Mouse (Mus musculus): ENCODE measurements around the gene Cgas. TPM values are rescaled to one million over a fixed set of nuclear protein-coding genes. Genes with fewer than 3 reads are reported as not detected.
A peak's percentile ranks its signal among the peaks of the same experiment; 100 is the strongest.

The Cgas gene
- total RNA-seq, 4 experiments from 2014 or later, result 0.52 to 1.1 (median 0.65) TPM

DNA sequence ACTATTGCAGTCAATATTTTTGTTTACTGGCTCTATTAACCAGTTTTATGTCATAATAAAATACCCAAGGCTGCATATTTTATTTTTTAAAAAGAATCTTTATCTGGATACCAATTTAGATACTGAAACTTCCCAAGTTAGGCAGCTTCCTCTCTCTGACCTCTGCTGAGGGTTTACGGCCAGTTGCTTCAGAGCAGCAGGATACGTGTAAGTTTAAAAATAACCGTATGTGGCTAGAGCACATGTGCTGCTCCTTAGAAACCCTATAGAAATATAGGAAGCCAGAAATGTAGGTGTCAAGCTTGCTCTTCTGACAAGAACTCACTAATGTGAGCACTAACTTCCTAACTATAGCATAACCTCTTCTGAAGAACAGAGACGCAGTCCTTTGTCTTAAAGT lies 20.3 kb upstream of the Cgas start:
- DNase-seq (ENCODE audit: low spot score in 2 of 2), result no peak

DNA sequence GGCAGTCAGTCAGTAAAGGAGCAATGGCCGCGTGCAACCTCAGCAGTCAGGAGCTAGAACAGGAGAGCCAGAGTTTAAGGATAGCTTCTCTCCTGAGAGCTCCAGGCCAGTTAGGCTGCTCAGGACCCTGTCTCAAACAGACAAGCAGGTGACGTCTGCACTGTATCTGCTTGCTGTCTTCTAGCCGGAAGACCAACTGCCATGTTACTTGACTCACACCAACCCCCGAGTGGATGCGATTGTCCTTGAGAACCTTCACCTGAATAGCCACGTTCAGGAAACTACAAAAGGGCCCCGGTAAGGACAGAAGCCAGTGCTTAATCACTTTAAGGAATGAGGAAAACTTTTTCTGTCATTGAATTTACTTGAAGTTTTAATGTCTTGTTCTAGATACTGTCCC lies 14.0 kb upstream of the Cgas start:
- no peak for DNase-seq (ENCODE audit: low spot score in 2 of 2)

GRCm38 (mm10) chr9:78451382-78451781 lies 8.3 kb upstream of the Cgas start:
- no peak for DNase-seq (ENCODE audit: low spot score in 2 of 2)

DNA sequence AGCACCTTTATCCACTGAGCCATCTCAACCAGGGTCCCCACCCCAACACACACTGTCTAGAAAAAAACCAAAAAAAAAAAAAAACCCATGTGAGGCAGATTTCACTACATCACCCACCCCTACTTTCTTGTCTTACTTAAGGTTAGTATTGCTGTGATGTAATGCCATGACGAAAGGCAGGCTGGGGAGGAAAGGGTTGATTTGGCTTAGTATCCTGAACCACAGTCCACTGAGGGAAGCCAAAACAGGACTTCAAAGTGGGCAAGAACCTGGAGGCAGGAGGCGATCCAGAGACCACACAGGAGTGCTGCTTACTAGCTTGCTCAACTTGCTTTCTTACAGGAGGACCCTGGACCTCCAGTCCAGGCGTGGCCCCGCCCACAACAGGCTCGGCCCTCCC lies 7.4 kb upstream of the Cgas start:
- no peak for DNase-seq (ENCODE audit: low spot score in 2 of 2)

- peak; percentile 76 to 81 for DNase-seq (ENCODE audit: low spot score in 2 of 2)
These were observed 5.2 kb upstream of the Cgas start, which contains the start of the genes Mto1 and Gm17324 for GRCm38 (mm10) chr9:78447973-78448873. TSS of gene Mto1 (plus strand) at chr9:78448208. TSS of gene Gm17324 (minus strand) at chr9:78448786.

GRCm38 (mm10) chr9:78447606-78447972 lies 4.6 kb upstream of the Cgas start:
- DNase-seq (ENCODE audit: low spot score in 2 of 2), result no peak

GRCm38 (mm10) chr9:78442237-78442578 lies 829 bp downstream of the Cgas start:
- DNase-seq (ENCODE audit: low spot score in 2 of 2), result no peak

DNA sequence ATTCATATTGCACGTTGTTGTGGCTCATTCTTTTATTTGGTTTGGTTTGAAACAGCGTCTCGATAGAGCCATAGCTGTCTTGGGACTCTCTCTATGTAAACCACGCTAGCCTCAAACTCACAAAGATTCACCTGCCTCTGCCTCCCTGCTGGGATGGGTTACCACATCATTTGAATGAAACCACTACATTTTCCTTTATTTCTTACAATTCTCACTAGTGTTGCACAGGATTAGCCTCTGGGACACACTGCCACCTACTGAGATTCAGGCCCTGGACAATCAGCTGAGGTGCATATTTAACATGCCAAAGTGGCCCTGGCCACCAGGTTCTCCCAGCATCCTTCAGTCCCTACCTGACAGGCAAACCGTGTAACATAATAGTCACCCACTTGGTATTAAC lies 3.6 kb downstream of the Cgas start:
- no peak for DNase-seq (ENCODE audit: low spot score in 2 of 2)

GRCm38 (mm10) chr9:78432471-78432870 lies 10.6 kb downstream of the Cgas start:
- DNase-seq (ENCODE audit: low spot score in 2 of 2), result no peak

DNA sequence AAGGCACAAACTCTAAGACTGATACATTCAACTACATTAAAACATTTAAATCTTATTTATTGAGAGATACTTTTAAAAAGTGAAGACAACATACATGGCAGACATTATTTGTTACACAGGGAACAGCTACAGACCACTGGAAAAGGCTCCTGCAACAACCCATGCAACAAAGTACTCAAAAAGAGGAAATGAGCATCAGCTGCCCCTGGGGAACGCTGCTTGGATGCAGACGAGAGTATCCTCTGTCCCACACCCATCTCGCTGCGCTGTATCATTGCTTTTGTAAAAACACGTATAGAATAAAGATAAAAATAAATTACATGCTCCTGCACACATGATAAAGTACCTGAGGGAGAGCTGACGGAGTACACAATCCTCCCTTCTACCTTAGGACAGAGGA lies 12.6 kb downstream of the Cgas start:
- no peak for DNase-seq (ENCODE audit: low spot score in 2 of 2)

DNA sequence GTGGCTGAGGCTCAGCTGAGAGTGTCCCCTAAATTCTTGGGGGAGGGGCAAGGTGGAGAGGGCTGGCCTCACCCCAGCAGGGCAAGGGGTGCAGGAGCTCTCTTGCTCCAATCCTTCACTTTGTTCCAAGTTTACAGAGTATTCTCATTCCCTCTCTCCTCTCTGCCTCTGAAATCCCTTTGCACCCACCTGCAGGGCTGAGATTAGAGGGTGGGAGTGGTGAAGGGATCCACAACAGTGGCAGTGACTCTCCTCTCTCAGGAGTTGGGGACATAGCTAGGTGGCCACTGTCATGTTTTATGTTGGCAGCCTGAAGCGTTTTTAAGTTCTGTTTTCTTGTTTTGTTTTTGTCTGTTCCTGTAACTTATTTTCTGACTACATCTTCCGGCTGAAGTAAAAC lies 13.5 kb downstream of the Cgas start:
- DNase-seq (ENCODE audit: low spot score in 2 of 2), result no peak

- no peak for DNase-seq (ENCODE audit: low spot score in 2 of 2)
These were observed 14.1 kb downstream of the Cgas start for GRCm38 (mm10) chr9:78428870-78429432.

DNA sequence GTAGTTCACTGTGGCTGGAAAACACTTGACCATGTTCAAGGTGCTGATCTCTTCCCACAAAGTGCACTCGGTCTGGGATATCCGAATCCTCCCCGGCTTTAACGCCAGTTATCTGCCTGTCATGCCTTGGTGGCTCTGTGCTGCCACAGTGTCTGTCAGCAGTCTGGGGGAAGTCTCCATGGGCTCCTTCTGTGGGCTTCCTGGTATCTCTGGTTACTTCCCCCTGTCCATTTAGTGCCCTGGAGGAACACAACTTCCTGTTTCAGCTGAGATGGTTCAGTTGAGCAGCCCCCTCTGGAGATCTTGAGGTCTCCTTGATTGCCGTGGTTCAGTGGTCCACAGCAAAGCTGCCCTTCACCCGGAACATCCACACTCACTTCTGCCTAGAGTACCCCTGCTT lies 14.9 kb downstream of the Cgas start:
- no peak for DNase-seq (ENCODE audit: low spot score in 2 of 2)

- DNase-seq (ENCODE audit: low spot score in 2 of 2), result no peak
These were observed 15.7 kb downstream of the Cgas start for GRCm38 (mm10) chr9:78427362-78427781.

DNA sequence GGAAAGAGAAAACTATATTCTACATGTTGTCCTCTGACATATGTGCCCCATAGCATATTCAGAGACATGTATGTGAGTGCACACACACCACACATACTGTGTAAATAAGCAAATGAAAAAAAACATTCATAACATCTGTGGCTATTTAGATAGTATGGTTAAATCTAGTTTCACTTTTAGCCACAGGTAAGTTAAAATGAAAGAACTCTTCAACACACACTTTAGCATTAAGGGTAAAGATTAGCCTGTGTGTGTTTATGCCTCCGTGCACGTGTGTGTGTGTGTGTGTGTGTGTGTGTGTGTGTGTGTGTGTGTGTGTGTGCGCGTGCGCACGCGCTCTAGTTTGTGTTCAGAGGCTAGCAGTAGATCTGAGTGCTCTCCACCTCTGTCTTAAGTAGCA lies 41.4 kb downstream of the Cgas start:
- no peak for DNase-seq (ENCODE audit: low spot score in 2 of 2)

- DNase-seq (ENCODE audit: low spot score in 2 of 2), result no peak
These were observed 42.5 kb downstream of the Cgas start for GRCm38 (mm10) chr9:78400570-78400969.

DNA sequence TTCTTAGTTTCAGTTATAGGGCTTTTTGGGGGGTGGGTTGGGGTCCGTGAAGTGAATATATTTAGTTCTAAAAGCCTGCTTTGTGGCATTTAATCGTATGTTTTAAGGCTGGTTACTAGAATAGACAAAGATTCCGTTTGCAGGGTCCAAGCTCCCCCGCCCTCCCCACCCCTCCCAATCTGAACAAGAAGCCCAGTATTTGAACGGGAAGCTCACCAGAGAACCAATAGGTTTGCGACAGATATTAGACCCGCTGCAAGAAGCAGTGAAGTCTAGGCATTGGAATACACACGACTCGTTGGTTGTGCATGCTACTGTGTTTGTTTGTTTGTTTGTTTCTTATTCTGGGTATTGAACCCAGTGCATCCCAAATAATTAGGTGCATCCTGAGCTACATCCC lies 46.5 kb downstream of the Cgas start:
- no peak for DNase-seq (ENCODE audit: low spot score in 2 of 2)

GRCm38 (mm10) chr9:78395630-78396351 lies 47.2 kb downstream of the Cgas start, which contains the start of gene Ddx43:
TSS of gene Ddx43 (plus strand) at chr9:78395777.
- DNase-seq (ENCODE audit: low spot score in 2 of 2), result peak in 1 of 2 experiments; percentile 12

DNA sequence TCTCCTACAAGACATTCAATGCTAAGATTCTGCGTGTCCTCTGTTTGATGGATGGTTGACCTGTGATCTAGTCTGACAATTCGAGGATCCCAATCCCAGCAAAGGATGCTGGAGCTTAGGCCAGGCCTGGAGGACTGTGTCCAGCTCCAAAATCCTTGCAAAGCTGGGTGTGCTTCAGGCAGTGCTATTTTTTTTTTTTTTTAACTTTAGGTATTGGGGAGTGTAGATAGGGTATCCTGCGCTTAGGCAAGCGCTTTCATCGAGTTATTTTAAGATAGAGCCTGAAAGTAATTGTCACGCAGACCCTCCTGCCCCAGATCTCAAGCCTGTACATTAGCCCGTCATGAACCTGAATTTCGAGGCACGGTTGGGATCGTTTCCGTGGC lies 47.8 kb downstream of the Cgas start:
- no peak for DNase-seq (ENCODE audit: low spot score in 2 of 2)

GRCm38 (mm10) chr9:78394602-78395001 lies 48.4 kb downstream of the Cgas start:
- DNase-seq (ENCODE audit: low spot score in 2 of 2), result no peak

GRCm38 (mm10) chr9:78393741-78394140 lies 49.3 kb downstream of the Cgas start:
- no peak for DNase-seq (ENCODE audit: low spot score in 2 of 2)

DNA sequence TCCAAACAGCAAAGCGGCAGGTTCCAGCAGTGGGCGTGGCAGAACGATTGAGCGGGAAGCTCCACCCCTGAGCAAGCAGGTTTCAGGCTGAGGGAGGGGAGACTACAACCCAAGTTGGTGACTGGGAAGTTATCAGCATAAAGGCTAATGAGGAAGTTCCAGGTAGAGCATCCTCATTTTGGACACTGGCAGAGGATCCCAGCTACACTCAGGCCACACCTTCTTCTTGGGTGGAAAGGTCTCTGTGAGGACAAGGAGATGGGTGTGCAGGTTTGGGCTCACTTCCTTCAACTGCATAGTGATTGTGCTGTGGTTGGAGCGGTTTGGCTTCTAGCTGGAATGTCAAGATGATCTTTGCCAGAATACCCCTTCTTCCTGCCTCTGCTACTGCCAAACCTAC lies 53.1 kb downstream of the Cgas start:
- no peak for DNase-seq (ENCODE audit: low spot score in 2 of 2)

Data from left cerebral cortex, adult 8-10 months (tissue).